Mouse (Mus musculus): Measurements from ENCODE around the gene Dzip3. TPM values are rescaled to one million over a fixed set of nuclear protein-coding genes. Genes with fewer than 3 reads are reported as not detected.
A peak's percentile ranks its signal among the peaks of the same experiment; 100 is the strongest.

The Dzip3 gene
- total RNA-seq (2021): 10 to 100 TPM; 80.1 to 82.7 TPM

GRCm38 (mm10) chr16:48993559-48994342, at the start of gene Dzip3, which contains the start of gene Cip2a:
Dzip3 (minus strand) TSS chr16:48994165.
Cip2a (plus strand) TSS chr16:48994185.
- peak; percentile 74 to 88 for DNase-seq (ENCODE audit: extremely low spot score in 1 of 2, low spot score in 1 of 2)

GRCm38 (mm10) chr16:49040554-49041221, 46.7 kb upstream of the Dzip3 start:
- no peak for DNase-seq (ENCODE audit: extremely low spot score in 1 of 2, low spot score in 1 of 2)

- DNase-seq (ENCODE audit: extremely low spot score in 1 of 2, low spot score in 1 of 2): no peak
Observed at GRCm38 (mm10) chr16:49037771-49038170, 43.8 kb upstream of the Dzip3 start.

DNA sequence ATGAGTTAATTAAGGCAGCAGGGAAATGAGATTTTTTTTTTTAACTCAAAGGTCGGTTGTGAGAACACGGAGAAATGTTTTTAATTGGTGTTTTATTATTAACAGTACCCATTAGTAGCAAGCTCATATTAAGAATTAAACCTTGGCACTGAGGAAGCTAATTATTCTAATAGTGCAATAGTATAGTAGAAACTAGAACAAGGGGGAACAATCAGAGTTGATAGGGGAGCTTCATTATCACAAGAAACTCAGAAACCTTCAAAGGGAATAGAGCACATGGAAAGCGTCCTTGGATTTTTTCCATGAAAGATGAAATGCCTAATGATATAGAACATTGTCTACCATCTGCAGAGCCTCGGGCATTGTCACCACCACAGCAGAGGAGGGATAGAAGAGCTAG, 41.9 kb upstream of the Dzip3 start:
- no peak for DNase-seq (ENCODE audit: extremely low spot score in 1 of 2, low spot score in 1 of 2)

DNA sequence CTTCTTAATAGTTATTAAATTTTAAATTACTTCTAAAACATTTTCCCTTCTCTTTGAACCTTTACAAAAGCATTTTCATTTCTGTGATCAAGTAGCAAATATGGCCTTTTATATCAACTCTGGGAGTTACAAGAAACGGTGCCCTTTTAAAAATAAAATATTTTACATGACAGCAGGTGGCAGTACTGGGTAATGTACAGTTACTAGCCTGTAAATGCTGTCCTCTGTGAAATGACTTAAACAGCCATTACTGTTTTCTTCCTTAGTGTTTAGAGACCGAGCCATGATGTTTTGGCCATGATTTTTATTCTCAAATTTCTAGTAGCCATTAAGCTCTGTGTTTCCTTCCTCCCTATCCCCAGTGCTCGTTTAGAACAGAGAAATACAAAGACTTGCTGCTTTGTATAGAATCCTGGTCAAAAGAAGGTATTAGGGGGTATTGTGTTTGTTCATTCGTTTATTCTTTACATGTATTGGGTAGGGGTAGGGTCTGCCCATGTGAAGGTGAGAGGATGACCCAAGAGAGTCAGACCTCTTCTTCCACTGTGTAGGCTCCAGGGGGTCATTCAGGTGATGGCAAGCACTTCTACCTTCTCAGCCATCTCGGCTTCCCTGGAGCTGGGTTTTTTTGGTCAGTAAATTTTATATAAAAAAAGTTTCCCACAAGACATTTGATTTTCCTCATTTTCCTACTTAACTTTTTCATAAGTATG, 22.8 kb upstream of the Dzip3 start:
- no peak for DNase-seq (ENCODE audit: extremely low spot score in 1 of 2, low spot score in 1 of 2)

- no peak for DNase-seq (ENCODE audit: extremely low spot score in 1 of 2, low spot score in 1 of 2)
Observed at GRCm38 (mm10) chr16:49004151-49004550, 10.2 kb upstream of the Dzip3 start.

DNA sequence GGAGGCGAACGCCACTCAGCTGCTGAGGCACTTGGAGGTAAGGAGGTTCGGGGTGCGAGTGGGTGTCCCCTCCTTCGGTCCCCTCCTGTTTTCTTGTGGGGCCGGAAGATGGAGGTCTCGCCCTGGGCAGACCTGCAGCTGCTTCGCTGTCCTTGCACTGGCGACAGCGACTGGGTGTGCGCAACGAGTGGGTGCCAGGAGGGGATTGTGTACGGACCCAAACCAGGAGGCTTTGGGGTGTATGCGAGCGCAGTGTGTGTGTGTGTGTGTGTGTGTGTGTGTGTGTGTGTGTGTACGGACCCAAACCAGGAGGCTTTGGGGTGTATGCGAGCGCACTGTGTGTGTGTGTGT, 353 bp upstream of the Dzip3 start:
- DNase-seq (ENCODE audit: extremely low spot score in 1 of 2, low spot score in 1 of 2): no peak

GRCm38 (mm10) chr16:48993231-48993558, 770 bp downstream of the Dzip3 start:
- no peak for DNase-seq (ENCODE audit: extremely low spot score in 1 of 2, low spot score in 1 of 2)

DNA sequence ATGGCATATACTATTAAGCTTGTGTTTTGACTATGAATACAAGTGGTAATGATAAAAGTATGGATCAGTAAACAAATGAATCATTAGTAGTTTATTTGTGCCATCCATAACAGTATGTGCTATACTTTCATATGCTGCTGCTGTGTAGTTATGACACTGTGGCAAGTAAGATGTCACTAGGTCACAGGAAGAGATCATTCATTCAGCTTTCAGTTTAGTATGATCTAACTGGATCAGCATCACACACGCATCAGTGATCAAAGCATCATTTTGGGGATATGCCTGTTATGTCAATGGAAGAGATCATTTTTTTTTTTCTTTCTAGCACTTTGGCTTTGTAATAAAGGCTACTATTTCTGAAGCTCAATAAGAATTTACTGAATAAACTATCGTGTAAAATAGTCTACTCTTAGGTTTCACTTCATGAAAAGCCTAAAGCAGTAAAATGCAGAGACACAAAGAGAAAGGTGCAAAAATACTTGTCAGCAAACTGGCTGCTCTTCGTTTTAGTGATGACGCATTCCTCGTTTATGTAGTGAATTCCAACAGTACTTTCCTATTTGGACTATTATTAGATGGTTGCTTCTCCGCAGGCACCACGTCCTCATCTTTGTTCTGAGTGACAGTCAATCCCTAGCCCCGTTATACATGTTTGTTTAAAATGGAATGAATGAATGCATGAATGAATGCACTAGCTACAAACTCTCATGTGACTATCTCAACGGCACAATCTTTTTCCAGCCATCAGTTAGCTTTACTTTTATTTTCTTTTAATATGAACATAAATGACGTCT, 1.3 kb downstream of the Dzip3 start:
- DNase-seq (ENCODE audit: extremely low spot score in 1 of 2, low spot score in 1 of 2): no peak

DNA sequence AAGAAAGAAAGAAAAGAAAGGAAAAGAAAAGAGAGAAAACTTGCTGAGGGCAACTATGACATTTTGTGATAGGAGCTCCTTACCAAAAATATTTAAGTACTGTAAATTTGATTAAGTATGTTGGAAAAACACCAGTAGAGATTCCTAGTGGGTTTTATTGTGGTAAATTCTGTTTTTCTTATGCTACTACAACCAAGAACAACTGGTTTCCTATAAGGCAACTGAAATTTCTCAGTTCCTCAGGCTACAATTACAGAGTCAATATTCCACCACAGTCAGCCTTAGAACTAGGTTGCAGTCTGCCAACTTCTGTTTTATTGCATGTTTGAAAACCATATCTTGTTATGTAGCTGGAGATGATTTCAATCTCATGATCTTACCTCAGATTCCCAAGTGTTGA, 4.3 kb downstream of the Dzip3 start:
- DNase-seq (ENCODE audit: extremely low spot score in 1 of 2, low spot score in 1 of 2): no peak

DNA sequence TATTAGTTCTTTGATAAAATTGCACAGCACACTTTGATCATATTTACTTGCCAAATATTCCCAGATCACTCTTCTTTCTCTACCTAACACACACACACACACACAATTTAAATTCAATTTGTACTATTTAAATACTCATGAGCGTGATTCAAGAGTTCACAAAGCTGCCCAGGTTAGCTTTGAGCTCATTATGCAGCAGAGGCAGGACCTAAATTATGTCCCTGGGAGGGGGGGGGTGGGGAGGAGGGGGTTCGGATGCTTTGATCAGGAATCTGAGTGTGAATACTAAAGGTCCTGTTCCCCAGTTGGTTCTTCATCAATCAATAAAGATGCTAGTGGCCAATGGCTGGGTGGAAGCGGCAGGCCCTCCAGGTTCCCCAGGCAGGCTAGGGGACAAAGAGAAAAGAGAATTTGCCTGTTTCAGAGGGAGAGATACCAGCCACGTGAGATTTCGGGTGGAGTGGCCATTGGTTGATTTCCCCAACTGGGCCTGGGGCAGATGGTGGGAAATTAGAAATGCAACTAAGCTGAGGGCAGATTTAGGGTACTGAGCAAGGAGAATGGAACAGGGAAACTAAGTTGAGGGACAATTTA, 8.8 kb downstream of the Dzip3 start:
- DNase-seq (ENCODE audit: extremely low spot score in 1 of 2, low spot score in 1 of 2): no peak

DNA sequence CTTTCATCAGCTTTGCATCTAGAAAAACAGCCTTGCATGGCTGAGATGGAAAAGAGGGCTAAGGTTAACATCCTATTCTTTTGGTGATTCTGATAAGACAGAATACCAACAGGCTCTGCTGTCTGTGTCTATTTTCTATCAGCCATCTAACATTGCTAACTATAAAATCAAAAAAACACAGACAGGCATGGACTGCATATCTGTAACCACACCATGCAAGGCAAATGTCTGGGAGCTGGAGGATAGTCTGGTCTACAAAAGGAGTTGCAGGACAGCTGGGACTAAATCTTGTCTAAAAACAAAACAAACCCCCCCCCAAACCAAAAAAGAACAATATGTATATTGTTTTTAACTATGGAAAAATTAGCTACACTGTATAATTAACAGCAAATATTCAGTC, 14.0 kb downstream of the Dzip3 start:
- DNase-seq (ENCODE audit: extremely low spot score in 1 of 2, low spot score in 1 of 2): no peak

DNA sequence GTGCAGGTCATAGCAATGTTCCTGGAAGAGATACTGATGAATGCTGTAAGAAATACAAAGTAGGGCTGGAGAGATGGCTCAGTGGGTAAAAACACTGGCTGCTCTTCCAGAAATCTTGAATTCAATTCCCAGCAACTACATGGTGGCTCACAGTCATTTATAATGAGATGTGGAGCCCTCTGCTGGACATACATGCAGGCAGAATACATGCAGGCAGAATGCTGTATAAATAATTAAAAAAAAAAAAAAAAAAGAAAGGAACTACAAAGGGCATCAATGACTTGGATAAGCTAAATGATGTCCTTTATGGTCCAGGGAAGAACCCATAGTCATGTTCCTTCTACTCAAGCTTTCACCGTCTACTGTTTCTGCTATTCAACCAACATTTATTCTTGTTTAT, 20.4 kb downstream of the Dzip3 start:
- no peak for DNase-seq (ENCODE audit: extremely low spot score in 1 of 2, low spot score in 1 of 2)

DNA sequence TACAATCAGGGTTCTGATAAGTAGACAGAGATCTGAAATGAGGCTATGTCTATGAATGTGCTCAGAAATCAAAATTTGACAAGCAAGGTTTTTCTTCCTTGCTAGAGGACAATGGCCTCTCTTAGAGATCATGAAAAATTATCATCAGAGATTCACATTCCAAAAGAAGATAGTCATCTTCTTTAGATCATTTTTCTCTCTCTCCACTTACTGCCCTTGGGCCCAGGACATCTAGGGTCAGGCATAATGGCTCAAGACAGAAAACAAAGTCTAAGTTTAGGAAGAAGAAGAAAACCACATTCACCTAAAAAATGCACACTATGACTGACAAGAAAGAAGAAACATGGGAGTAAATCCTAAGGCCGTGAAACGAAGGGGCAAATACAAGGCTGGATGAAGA, 21.0 kb downstream of the Dzip3 start:
- DNase-seq (ENCODE audit: extremely low spot score in 1 of 2, low spot score in 1 of 2): no peak

- peak in 1 of 2 experiments; percentile 39 for DNase-seq (ENCODE audit: extremely low spot score in 1 of 2, low spot score in 1 of 2)
Observed at GRCm38 (mm10) chr16:48941805-48942204, 52.2 kb downstream of the Dzip3 start.

DNA sequence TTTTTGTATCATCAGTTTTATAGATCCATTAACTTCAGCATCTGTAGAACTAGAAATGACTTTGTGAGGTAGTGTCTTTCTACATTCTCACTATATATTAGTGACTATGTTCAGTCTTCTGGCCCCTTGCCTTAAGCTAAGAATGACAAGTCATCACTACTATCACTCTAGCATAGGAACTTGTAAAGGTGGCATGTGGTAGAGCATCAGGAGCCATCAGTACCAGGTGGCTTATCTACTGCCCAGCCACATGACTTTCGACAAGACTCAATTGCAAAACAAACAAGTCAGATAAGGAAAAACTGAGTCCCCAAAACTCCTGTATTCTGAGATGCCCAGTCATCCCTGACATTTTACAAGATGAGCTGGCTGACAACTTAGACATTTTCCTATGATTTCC, 70.2 kb downstream of the Dzip3 start:
- DNase-seq (ENCODE audit: extremely low spot score in 1 of 2, low spot score in 1 of 2): no peak

DNA sequence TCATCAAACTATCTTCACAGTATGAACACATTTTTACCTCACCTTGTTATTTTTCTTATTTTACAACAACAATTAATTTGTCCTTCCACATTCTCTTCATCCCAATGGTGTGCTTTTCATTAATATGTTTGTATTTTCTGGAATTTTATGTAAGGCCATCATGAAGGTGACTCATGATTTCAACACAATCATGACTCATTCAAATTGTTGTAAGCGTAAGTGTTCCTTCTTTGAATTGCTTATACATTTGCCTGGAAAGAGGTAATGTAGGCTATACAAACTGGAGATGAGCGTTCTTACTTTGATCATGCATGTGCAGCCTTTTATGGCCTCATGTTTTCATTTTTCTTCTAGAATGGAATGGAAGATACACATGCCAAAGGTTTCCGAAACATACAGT, 80.8 kb downstream of the Dzip3 start:
- no peak for DNase-seq (ENCODE audit: extremely low spot score in 1 of 2, low spot score in 1 of 2)

- no peak for DNase-seq (ENCODE audit: extremely low spot score in 1 of 2, low spot score in 1 of 2)
Observed at GRCm38 (mm10) chr16:48911184-48911583, 82.8 kb downstream of the Dzip3 start.

GRCm38 (mm10) chr16:48899868-48900267, 94.1 kb downstream of the Dzip3 start:
- no peak for DNase-seq (ENCODE audit: extremely low spot score in 1 of 2, low spot score in 1 of 2)

- no peak for DNase-seq (ENCODE audit: extremely low spot score in 1 of 2, low spot score in 1 of 2)
Observed at GRCm38 (mm10) chr16:48890733-48891132, 103.2 kb downstream of the Dzip3 start.
